Mouse (Mus musculus) right cerebral cortex, postnatal 10 days (tissue): ENCODE measurements around the gene Olfr1230.

ENCODE experiments used
- DNase-seq, 2 experiments: peaks; one replicate each; pipeline ENCODE4 v3.0.0; 2021; ENCODE audit warnings: low spot score in 2 of 2

The Olfr1230 gene

GRCm38 (mm10) chr2:89297168-89297567, at the start of gene Olfr1230:
Olfr1230 (minus strand) TSS chr2:89297268.
- no peak for DNase-seq

- DNase-seq, result no peak
These were observed 45.2 kb upstream of the Olfr1230 start, which contains the start of gene Olfr1233 for GRCm38 (mm10) chr2:89342298-89342697. Olfr1233 (minus strand) TSS chr2:89342398.

GRCm38 (mm10) chr2:89329575-89329974, 32.5 kb upstream of the Olfr1230 start, which contains the start of gene Olfr1232:
Olfr1232 (minus strand) TSS chr2:89329675.
- DNase-seq, result no peak

GRCm38 (mm10) chr2:89306974-89307373, 9.9 kb upstream of the Olfr1230 start, which contains the start of gene Olfr1231:
Olfr1231 (minus strand) TSS chr2:89307074.
- DNase-seq, result no peak

- no peak for DNase-seq
These were observed 9.2 kb downstream of the Olfr1230 start, which contains the start of gene Olfr1229 for GRCm38 (mm10) chr2:89287914-89288313. Olfr1229 (minus strand) TSS chr2:89288014.

- no peak for DNase-seq
These were observed 43.1 kb downstream of the Olfr1230 start, which contains the start of gene Olfr1228 for GRCm38 (mm10) chr2:89253962-89254361. Olfr1228 (minus strand) TSS chr2:89254062.
